Mouse (Mus musculus) C2C12 (cell line): Measurements from ENCODE around the gene Npat.

ENCODE experiments used
- CTCF ChIP-seq: IDR thresholded peaks from one replicate; pipeline ENCODE4 v1.5.1; 2011; ENCODE audit not compliant: control insufficient read depth, insufficient read depth, insufficient read length
- MAX ChIP-seq: IDR thresholded peaks from one replicate; pipeline ENCODE4 v1.6.1; 2011; ENCODE audit warnings: mild to moderate bottlenecking, control low read depth
- USF1 ChIP-seq: IDR thresholded peaks from one replicate; pipeline ENCODE4 v1.6.1; 2011; ENCODE audit warnings: low read depth, mild to moderate bottlenecking, control low read depth, moderate library complexity

GRCm38 (mm10) chr9:53603849-53604248, 67.0 kb downstream of the Npat start:
- TF ChIP-seq CTCF (no peak), MAX (no peak), USF1 (no peak)
